Mouse (Mus musculus) gastrocnemius, postnatal 4 days (tissue): Measurements from ENCODE around the gene Fga. TPM values are rescaled to one million over a fixed set of nuclear protein-coding genes. Genes with fewer than 3 reads are reported as not detected.

Experiments used
- DNase-seq, 2 experiments: peaks; one replicate each; pipeline ENCODE4 v3.0.0; 2021 to 2022; ENCODE audit warnings: low spot score in 2 of 2, mixed read lengths in 2 of 2
- total RNA-seq, 2 experiments: library from RNA; stranded (reverse); gene quantifications; 2 replicates each; pipeline ENCODE4 v1.2.3; 2021

Gene Fga
- total RNA-seq, 2 experiments from 2014 or later: 0.59 to 8.2 TPM

- no peak for DNase-seq
Observed at GRCm38 (mm10) chr3:83025036-83025435, 840 bp upstream of the Fga start.

- DNase-seq: no peak
Observed at GRCm38 (mm10) chr3:83027546-83028251, 1.8 kb downstream of the Fga start.

- no peak for DNase-seq
Observed at GRCm38 (mm10) chr3:83030331-83030730, 4.5 kb downstream of the Fga start.

GRCm38 (mm10) chr3:83032746-83033308, 7.0 kb downstream of the Fga start:
- no peak for DNase-seq

GRCm38 (mm10) chr3:83033801-83034200, 7.9 kb downstream of the Fga start:
- DNase-seq: no peak

- DNase-seq: no peak
Observed at GRCm38 (mm10) chr3:83038865-83039264, 13.0 kb downstream of the Fga start.

DNA sequence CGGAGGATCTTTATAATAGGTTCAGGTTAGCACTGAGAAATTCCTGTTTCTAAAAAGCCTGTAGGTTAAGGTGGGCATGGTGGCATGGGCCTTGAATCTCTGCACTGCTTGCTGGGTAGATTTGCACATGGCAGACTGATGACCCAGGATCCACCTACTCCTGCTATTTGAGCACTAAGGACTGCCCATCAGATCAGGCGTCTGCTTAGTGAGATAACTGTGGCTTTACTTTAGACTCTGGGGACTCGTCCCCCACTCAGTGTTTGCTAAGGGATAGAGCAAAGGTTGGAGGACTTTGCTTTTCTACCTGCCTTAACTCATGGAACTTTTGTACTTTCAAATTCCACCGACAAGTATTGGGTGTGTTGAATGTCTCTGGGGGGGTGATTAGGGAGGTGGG, 13.8 kb downstream of the Fga start:
- no peak for DNase-seq

DNA sequence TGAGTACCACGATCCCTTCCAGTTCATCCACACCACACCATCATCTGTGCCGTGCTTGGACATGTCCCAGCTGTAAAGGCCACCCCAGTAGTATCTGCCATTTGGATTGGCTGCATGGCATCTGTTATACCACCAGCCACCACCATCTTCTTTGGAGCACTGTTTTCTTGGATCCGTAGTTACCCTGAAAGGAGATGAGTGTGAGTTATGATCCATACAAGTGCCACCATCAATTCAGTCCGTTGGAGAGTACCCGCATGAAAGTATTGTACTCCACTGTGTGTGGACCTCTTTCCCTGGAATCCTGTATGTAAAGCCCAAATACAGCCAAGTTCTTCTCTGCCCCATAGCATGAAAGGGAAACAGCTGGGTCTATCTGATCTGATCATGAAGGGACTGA, 16.6 kb downstream of the Fga start:
- no peak for DNase-seq

DNA sequence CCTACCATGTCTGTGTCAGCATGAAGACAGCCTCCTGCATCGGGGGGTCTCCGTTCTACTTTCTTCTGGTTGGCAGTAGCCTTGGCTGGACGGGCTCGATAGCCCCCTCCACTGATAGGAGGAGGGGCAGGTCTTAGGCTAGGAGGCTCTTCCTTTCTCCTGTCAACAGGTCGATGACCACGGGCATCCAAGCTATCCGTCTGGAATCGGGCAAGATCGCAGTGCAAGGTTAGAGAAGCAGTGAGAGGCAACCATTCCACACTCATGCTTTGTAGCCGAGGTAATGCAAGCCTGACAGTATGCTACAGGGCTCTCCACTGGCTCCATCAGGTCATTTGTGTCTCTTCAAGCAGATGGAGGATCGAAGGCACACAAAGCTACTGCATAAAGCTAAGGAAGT, 20.8 kb downstream of the Fga start:
- no peak for DNase-seq

DNA sequence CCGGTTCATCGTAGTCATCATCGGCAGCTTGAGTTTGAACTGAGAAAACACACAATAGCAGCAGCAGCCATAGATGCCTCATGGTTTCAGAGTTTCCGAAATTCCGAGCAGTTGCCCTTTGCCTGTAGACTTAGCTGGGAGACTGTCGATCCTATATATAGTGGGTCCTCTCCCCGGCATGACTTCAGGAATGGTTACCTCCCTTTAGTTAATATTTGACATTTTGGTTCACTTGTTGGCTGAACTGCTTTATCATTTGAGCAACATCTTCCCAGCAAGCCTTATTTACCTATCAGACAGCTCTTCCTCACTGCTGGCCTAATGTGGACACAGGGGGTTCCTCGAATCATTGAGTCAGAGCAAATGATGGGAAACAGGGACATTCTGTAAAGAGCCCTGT, 23.8 kb downstream of the Fga start, which contains the start of gene Fgb:
Gene Fgb, minus strand, starts transcription at position 184 of the 400 bp plus-strand sequence.
- no peak for DNase-seq

GRCm38 (mm10) chr3:83050661-83051060, 24.8 kb downstream of the Fga start:
- no peak for DNase-seq

- DNase-seq: no peak
Observed at GRCm38 (mm10) chr3:83052102-83052501, 26.2 kb downstream of the Fga start.

GRCm38 (mm10) chr3:83053126-83053525, 27.2 kb downstream of the Fga start:
- DNase-seq: no peak

- DNase-seq: peak in 1 of 2 experiments; percentile 17
Observed at GRCm38 (mm10) chr3:83053758-83054157, 27.9 kb downstream of the Fga start.

- no peak for DNase-seq
Observed at GRCm38 (mm10) chr3:83054759-83055158, 28.9 kb downstream of the Fga start.

DNA sequence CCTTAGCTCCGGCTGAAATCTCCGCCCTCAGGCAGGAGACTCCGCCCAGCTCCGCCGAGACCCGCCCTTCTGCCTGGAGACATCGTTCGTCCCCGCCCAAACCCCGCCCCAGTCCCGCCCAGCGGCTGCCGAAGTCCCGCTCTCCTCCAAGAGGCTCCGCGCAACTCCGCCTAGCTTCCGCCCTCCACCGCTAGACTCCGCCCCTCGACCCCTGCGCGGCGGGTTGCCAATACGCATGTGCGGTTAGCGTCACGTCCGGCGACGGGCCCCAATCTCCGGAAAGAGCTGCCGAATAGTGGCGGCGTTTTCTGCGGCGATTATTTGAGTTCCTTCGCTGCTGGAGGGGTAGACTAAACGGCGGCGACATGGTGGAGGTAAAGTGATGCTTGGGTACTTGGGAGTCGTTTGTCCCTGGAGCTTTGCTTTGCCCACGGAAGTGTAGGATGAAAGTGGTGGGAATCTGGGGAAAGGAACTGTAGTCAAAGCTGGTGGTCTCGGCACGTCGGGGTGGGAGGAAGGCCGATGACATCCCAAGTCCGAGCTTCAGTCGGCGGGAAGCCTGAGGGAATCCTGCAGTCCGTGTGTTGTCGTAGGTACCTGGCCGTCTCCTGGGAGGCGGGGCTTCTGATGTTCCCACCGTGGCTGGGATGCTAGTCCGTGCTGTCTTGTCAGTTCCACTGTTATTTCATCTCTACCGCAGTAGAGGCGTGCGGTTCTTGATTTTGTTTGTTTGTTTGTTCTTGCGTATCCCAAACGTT, 29.6 kb downstream of the Fga start, which contains the start of gene Plrg1:
Gene Plrg1, plus strand, starts transcription at position 242 of the 758 bp plus-strand sequence.
- peak; percentile 100 for DNase-seq

GRCm38 (mm10) chr3:83057046-83057445, 31.2 kb downstream of the Fga start:
- DNase-seq: no peak

- DNase-seq: no peak
Observed at GRCm38 (mm10) chr3:83067920-83068319, 42.0 kb downstream of the Fga start.

DNA sequence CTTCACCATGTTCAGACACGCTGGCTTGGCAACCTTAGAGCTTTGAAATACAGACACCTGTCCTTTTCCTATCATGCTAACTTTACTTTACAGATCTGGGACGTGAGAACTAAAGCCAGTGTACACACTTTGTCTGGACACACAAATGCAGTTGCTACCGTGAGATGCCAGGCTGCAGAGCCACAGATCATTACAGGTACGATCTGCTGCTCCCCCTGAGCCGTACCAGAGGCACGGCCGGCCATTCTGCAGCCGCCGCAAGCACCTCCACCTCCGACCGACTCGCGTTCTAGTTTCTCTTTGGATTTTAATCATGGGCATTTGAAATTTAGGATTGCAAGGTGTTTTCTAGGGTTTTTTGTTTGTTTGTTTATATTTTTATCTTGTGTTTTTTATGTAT, 43.0 kb downstream of the Fga start:
- DNase-seq: no peak

DNA sequence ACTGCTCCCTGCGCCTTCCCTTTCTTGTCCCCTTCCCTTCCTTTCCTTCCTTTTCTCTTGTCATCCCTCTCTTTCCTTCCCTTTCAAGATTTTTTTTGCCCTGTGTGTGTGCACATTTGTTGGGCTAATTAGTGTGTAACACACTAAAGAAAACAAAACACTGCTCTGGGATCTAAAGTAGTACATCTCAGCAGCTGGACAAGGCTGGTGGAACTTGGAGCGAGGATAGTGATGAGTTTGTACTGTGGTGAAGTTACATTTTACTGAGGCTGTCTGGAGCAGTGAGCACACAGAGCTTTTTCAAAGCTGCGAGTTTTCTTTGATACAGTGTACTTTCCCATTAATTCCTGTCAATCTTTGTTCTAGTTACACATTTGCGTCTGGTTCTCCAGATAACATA, 44.4 kb downstream of the Fga start:
- no peak for DNase-seq

DNA sequence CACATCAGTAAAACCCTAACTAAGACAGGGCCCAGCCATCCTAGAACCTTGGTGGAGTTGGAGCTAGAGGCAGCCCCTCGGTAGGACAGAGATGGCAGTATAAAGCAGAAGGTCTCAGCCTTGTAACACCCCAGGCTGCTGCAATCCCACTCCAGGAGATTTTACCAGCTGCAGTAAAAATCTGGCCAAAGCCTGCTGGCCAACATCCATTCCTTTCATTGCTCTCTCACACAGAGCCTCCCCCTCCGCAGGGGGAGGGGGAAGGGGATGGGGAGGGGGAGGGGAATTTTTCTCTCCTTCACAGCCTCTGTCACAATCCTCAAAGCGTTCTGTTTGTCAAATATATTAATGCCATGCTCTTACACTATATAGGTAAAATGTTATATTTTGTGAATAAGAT, 50.7 kb downstream of the Fga start:
- DNase-seq: peak in 1 of 2 experiments; percentile 48

DNA sequence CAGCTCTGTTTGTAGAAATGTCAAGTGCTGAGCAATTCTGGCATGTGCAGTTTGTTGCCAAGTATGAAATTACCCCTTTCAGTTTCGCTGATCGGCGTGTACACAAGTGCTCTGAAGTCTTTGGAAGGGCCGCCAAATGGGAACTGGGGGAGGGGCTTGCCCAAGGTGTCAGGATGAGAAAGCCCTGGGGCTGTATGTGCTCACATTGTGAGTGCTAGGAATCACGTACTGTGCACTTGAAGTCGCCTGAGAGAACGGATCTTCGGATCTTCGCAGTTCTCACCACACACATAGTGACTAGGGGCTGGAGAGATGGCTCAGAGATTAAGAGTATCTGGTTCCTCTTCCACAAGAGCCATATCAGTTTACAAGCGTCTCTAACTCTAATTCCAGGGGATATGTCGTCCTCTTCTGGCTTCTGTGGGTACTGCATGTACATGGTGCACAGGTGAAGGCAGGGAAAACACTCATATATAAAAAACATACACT, 54.7 kb downstream of the Fga start:
- peak in 1 of 2 experiments; percentile 44 for DNase-seq
